Mouse (Mus musculus) kidney, adult 18-20 months (tissue): ENCODE measurements at regions not wholly inside any gene's neighbourhood (a gene's known extent, or its start where the extent isn't known, plus 50 kb on each side); places are given as distances from the start of the nearest gene placed in this dataset.

Experiments
- DNase-seq: peaks from one replicate; pipeline ENCODE4 v3.0.0; 2021

GRCm38 (mm10) chr12:31173512-31173911 lies 67.1 kb upstream of the Gm6993 start:
- no peak for DNase-seq

- no peak for DNase-seq
Measured at GRCm38 (mm10) chr12:31179536-31179935, 61.0 kb upstream of the Gm6993 start.

- DNase-seq = no peak
Measured at GRCm38 (mm10) chr12:31183632-31184031, 56.9 kb upstream of the Gm6993 start.

- no peak for DNase-seq
Measured at GRCm38 (mm10) chr12:31184217-31184975, 56.2 kb upstream of the Gm6993 start.

- DNase-seq = no peak
Measured at GRCm38 (mm10) chr12:31185177-31185932, 55.2 kb upstream of the Gm6993 start.

GRCm38 (mm10) chr12:31185933-31186845 lies 54.4 kb upstream of the Gm6993 start:
- DNase-seq = no peak

- DNase-seq = no peak
Measured at GRCm38 (mm10) chr12:31188011-31188576, 52.5 kb upstream of the Gm6993 start.

- DNase-seq = no peak
Measured at GRCm38 (mm10) chr12:31190265-31190664, 50.3 kb upstream of the Gm6993 start.
